Mouse (Mus musculus): ENCODE measurements around the gene Ctnnbl1.

Gene Ctnnbl1

GRCm38 (mm10) chr2:157819401-157819800 is 82.2 kb downstream of the Ctnnbl1 start:
- no peak for DNase-seq (ENCODE audit: low spot score in 2 of 2)

- no peak for DNase-seq (ENCODE audit: low spot score in 2 of 2)
Measured at GRCm38 (mm10) chr2:157821259-157821658, 84.1 kb downstream of the Ctnnbl1 start.

GRCm38 (mm10) chr2:157823456-157823855 is 86.3 kb downstream of the Ctnnbl1 start:
- no peak for DNase-seq (ENCODE audit: low spot score in 2 of 2)

- no peak for DNase-seq (ENCODE audit: low spot score in 2 of 2)
Measured at GRCm38 (mm10) chr2:157824249-157824648, 87.0 kb downstream of the Ctnnbl1 start.

GRCm38 (mm10) chr2:157830101-157830500 is 92.9 kb downstream of the Ctnnbl1 start:
- DNase-seq (ENCODE audit: low spot score in 2 of 2) = no peak

GRCm38 (mm10) chr2:157830620-157831354 is 93.6 kb downstream of the Ctnnbl1 start:
- no peak for DNase-seq (ENCODE audit: low spot score in 2 of 2)

GRCm38 (mm10) chr2:157837050-157837449 is 99.8 kb downstream of the Ctnnbl1 start:
- no peak for DNase-seq (ENCODE audit: low spot score in 2 of 2)

- DNase-seq (ENCODE audit: low spot score in 2 of 2) = no peak
Measured at GRCm38 (mm10) chr2:157838206-157838923, 101.2 kb downstream of the Ctnnbl1 start.

GRCm38 (mm10) chr2:157840641-157841078 is 103.5 kb downstream of the Ctnnbl1 start:
- no peak for DNase-seq (ENCODE audit: low spot score in 2 of 2)

- DNase-seq (ENCODE audit: low spot score in 2 of 2) = no peak
Measured at GRCm38 (mm10) chr2:157841121-157841520, 103.9 kb downstream of the Ctnnbl1 start.

- no peak for DNase-seq (ENCODE audit: low spot score in 2 of 2)
Measured at GRCm38 (mm10) chr2:157844746-157845145, 107.5 kb downstream of the Ctnnbl1 start.

GRCm38 (mm10) chr2:157845831-157846230 is 108.6 kb downstream of the Ctnnbl1 start:
- DNase-seq (ENCODE audit: low spot score in 2 of 2) = no peak

- DNase-seq (ENCODE audit: low spot score in 2 of 2) = no peak
Measured at GRCm38 (mm10) chr2:157853135-157853534, 115.9 kb downstream of the Ctnnbl1 start.

GRCm38 (mm10) chr2:157855814-157856213 is 118.6 kb downstream of the Ctnnbl1 start:
- no peak for DNase-seq (ENCODE audit: low spot score in 2 of 2)

- DNase-seq (ENCODE audit: low spot score in 2 of 2) = no peak
Measured at GRCm38 (mm10) chr2:157857496-157857895, 120.3 kb downstream of the Ctnnbl1 start.

- DNase-seq (ENCODE audit: low spot score in 2 of 2) = no peak
Measured at GRCm38 (mm10) chr2:157858317-157858716, 121.1 kb downstream of the Ctnnbl1 start.

GRCm38 (mm10) chr2:157859046-157859701 is 122.0 kb downstream of the Ctnnbl1 start:
- no peak for DNase-seq (ENCODE audit: low spot score in 2 of 2)

GRCm38 (mm10) chr2:157861273-157861944 is 124.2 kb downstream of the Ctnnbl1 start:
- DNase-seq (ENCODE audit: low spot score in 2 of 2) = no peak

- DNase-seq (ENCODE audit: low spot score in 2 of 2) = no peak
Measured at GRCm38 (mm10) chr2:157862306-157862705, 125.1 kb downstream of the Ctnnbl1 start.

- no peak for DNase-seq (ENCODE audit: low spot score in 2 of 2)
Measured at GRCm38 (mm10) chr2:157867126-157867525, 129.9 kb downstream of the Ctnnbl1 start.

- no peak for DNase-seq (ENCODE audit: low spot score in 2 of 2)
Measured at GRCm38 (mm10) chr2:157870247-157870646, 133.0 kb downstream of the Ctnnbl1 start.

- no peak for DNase-seq (ENCODE audit: low spot score in 2 of 2)
Measured at GRCm38 (mm10) chr2:157873223-157873622, 136.0 kb downstream of the Ctnnbl1 start.
